ENCODE assay signal across 8 mouse cellular contexts in the genomic region with DNA sequence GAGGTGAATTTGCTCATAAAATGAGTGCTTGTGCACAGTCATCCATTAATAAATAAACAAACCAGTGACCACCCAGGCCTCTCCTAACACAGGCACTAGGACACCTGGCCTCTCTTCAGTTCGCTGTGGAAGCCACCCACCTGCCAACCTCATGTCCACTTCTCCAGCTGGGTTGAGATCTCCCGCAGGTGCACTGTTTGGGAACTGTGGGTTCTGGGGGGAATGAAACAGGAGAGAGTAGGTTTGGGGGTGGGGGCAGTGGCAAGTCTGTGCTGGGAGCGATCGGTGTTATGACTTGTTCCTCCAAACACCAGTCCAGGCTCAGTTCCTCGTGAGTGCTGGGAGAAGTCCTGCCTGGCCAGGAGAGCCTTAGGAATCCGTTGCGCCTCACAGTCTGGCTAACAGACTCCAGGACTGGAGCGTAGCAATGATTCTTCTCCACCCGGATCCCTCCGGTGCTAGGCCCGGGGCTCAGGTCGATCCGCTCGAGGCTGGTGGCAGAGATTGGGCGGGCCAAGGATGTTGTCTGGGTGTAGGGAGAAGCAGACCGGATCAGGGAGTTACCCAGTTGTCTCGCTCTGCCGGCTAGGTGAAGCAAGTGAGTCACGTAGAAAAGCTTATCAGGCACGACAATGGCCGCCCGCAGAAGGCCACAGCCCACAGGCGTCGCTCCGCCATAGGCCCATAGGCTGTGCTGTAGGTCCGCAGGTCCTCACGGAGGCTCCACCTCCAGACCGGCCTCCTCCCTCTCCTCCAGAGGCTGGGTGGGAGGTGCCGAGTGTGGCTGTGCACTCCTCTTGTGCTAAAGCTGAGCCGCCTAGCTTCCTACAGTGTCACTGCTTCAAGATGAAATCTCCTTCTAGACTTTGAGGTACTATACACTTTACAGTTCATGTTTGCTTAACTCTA. TPM values are rescaled to one million over a fixed set of nuclear protein-coding genes. Genes with fewer than 3 reads are reported as not detected.
DNase-seq lines count a peak whose midpoint lies in the region; ATAC-seq and TF ChIP-seq lines count a peak whose summit lies in the region.

Gene Fam3a (minus strand): TSS at position 738 of the 909 bp plus-strand sequence.
Gene Ikbkg (plus strand): TSS at position 756 of the 909 bp plus-strand sequence.

- peak in 1 of 3 experiments; percentile 20; a peak in 1 of 6 replicates for TF ChIP-seq CTCF in MEL (IDR thresholded peaks at IDR 0.05 in 2 of 3, conservative IDR thresholded peaks at IDR 0.05 in 1 of 3; ENCODE audit: control insufficient read depth in 1 of 3, insufficient read depth in 1 of 3, low read depth in 2 of 3, low read length in 3 of 3, poor library complexity in 1 of 3, severe bottlenecking in 1 of 3)
- TF ChIP-seq CTCF in cerebellum, adult 2 months (IDR thresholded peaks at IDR 0.05; ENCODE audit: borderline replicate concordance, insufficient read depth, low read depth, low read length): peak; percentile 47; the same call in 1 of the 2 replicates
- peak; percentile 67 for TF ChIP-seq CTCF in forebrain, postnatal 0 days (IDR thresholded peaks at IDR 0.05; ENCODE audit: low read depth)
- peak; percentile 72 for TF ChIP-seq CTCF in lung, postnatal 0 days (IDR thresholded peaks at IDR 0.05)

- 7% methylated on average over 30 of the region's 30 CpGs for WGBS in cerebellum, adult 2 months
- 27% methylated on average over 30 of the region's 30 CpGs for WGBS in forebrain, postnatal 0 days
- WGBS in lung, postnatal 0 days: 17% methylated on average over 29 of the region's 30 CpGs

- H3K4me1 ChIP-seq in MEL (ENCODE audit: control insufficient read depth in 1 of 2, insufficient read depth in 2 of 2, low read length in 2 of 2): peaks cover 0 to 6% of the 10 kb centered on the region in 2 experiments; a peak in 1 of 4 replicates
- H3K4me1 ChIP-seq in cerebellum, adult 2 months (ENCODE audit: control insufficient read depth, insufficient read depth, low read length): 0 out of 2 replicates have a peak, but pooled peaks cover 3% of the 10 kb centered on the region
- 0 out of 2 replicates have a peak, but pooled peaks cover 4% of the 10 kb centered on the region for H3K4me1 ChIP-seq in forebrain, postnatal 0 days (ENCODE audit: insufficient read depth)
- H3K4me1 ChIP-seq in lung, postnatal 0 days (ENCODE audit: insufficient read depth, low read depth, low read length): 0 out of 2 replicates have a peak, but pooled peaks cover 3% of the 10 kb centered on the region

- peak; percentile 100 for ATAC-seq in forebrain, postnatal 0 days
- peak; percentile 100 for ATAC-seq in lung, postnatal 0 days

- no peak for TF ChIP-seq EP300 in MEL (IDR thresholded peaks at IDR 0.05; ENCODE audit: low read depth in 1 of 2, low read length in 2 of 2)
- no peak for TF ChIP-seq EP300 in lung, postnatal 0 days (IDR thresholded peaks at IDR 0.05)

- no peaks in the 10 kb centered on the region; the same call in 1 of the 2 replicates for H3K79me2 ChIP-seq in MEL (ENCODE audit: control insufficient read depth, insufficient read depth, low read length, poor library complexity)

- no peaks in the 10 kb centered on the region for H3K9me3 ChIP-seq in MEL (replicated peaks; ENCODE audit: insufficient read depth, low read length)
- no peaks in the 10 kb centered on the region for H3K9me3 ChIP-seq in forebrain, postnatal 0 days (ENCODE audit: low read length)
- no peaks in the 10 kb centered on the region for H3K9me3 ChIP-seq in lung, postnatal 0 days (ENCODE audit: low read length)

- peak; percentile 0; the same call in 1 of the 2 replicates for TF ChIP-seq RAD21 in MEL (IDR thresholded peaks at IDR 0.05; ENCODE audit: low read depth, low read length)

- H3K27ac ChIP-seq in MEL (ENCODE audit: control insufficient read depth, low read depth, low read length): peak within 1 kb of the TSS; percentile 83
- peak within 1 kb of the TSS; percentile 88 for H3K27ac ChIP-seq in cerebellum, adult 2 months (ENCODE audit: insufficient read depth, low read length)
- peak within 1 kb of the TSS; percentile 90 for H3K27ac ChIP-seq in forebrain, postnatal 0 days (ENCODE audit: low read depth, low read length)
- H3K27ac ChIP-seq in lung, postnatal 0 days (ENCODE audit: low read length): peak within 1 kb of the TSS; percentile 93

- no peaks in the 10 kb centered on the region for H3K27me3 ChIP-seq in MEL (ENCODE audit: control insufficient read depth in 1 of 2, insufficient read depth in 2 of 2, low read length in 2 of 2)
- H3K27me3 ChIP-seq in cerebellum, adult 2 months (ENCODE audit: control insufficient read depth, insufficient read depth, low read length): no peaks in the 10 kb centered on the region
- H3K27me3 ChIP-seq in forebrain, postnatal 0 days (ENCODE audit: insufficient read depth, low read length): no peaks in the 10 kb centered on the region
- no peaks in the 10 kb centered on the region for H3K27me3 ChIP-seq in lung, postnatal 0 days (replicated peaks; ENCODE audit: insufficient read depth, low read length)

- peak; percentile 94 for DNase-seq in MEL (ENCODE audit: low read depth, low spot score)
- peak; percentile 81 to 88 for DNase-seq in cerebellum, adult 2 months
- DNase-seq in forebrain, postnatal 0 days: peak; percentile 84
- peak; percentile 83 for DNase-seq in heart, postnatal 4 days
- DNase-seq in layer of hippocampus, adult 9-11 months: peak; percentile 89
- peak; percentile 96 for DNase-seq in lung, postnatal 0 days (ENCODE audit: low spot score)
- DNase-seq in ovary, postnatal 14 days (ENCODE audit: low spot score): peak; percentile 55
- peak; percentile 87 for DNase-seq in thymus, postnatal 14 days

- H3K36me3 ChIP-seq in MEL (ENCODE audit: control insufficient read depth in 1 of 2, insufficient read depth in 2 of 2, low read length in 2 of 2): peaks cover 0 to 10% of the 10 kb centered on the region in 2 experiments; a peak in 2 of 4 replicates
- H3K36me3 ChIP-seq in forebrain, postnatal 0 days (ENCODE audit: insufficient read depth): no peaks in the 10 kb centered on the region
- H3K36me3 ChIP-seq in lung, postnatal 0 days (ENCODE audit: insufficient read depth, low read length): no peaks in the 10 kb centered on the region

- peak within 1 kb of the TSS; percentile 80 to 85 for H3K4me3 ChIP-seq in MEL (ENCODE audit: control insufficient read depth in 1 of 2, insufficient read depth in 1 of 2, low read depth in 2 of 2, low read length in 2 of 2)
- peak within 1 kb of the TSS; percentile 90 for H3K4me3 ChIP-seq in cerebellum, adult 2 months (replicated peaks; ENCODE audit: insufficient read depth, low read depth, low read length)
- peak within 1 kb of the TSS; percentile 48 for H3K4me3 ChIP-seq in forebrain, postnatal 0 days (ENCODE audit: low read depth, low read length)
- H3K4me3 ChIP-seq in lung, postnatal 0 days (ENCODE audit: low read depth, low read length): peak within 1 kb of the TSS; percentile 46

- H3K9ac ChIP-seq in MEL (ENCODE audit: control insufficient read depth, low read depth, low read length, poor library complexity, severe bottlenecking): peak within 1 kb of the TSS; percentile 79
- H3K9ac ChIP-seq in forebrain, postnatal 0 days: peak within 1 kb of the TSS; percentile 75
- peak within 1 kb of the TSS; percentile 66 for H3K9ac ChIP-seq in lung, postnatal 0 days (replicated peaks; ENCODE audit: low read depth)

- TF ChIP-seq POLR2A in MEL (IDR thresholded peaks at IDR 0.05; ENCODE audit: control insufficient read depth in 1 of 2, insufficient read depth in 1 of 2, low read depth in 1 of 2, low read length in 2 of 2, poor library complexity in 1 of 2): peak; percentile 44 to 80; a peak in 3 of 4 replicates
- TF ChIP-seq POLR2A in cerebellum, adult 2 months (IDR thresholded peaks at IDR 0.05; ENCODE audit: borderline replicate concordance, insufficient read depth, low read length): peak; percentile 64

- H3K4me2 ChIP-seq in forebrain, postnatal 0 days (ENCODE audit: low read depth): peak within 1 kb of the TSS; percentile 57
- H3K4me2 ChIP-seq in lung, postnatal 0 days (replicated peaks; ENCODE audit: low read depth, low read length): peak within 1 kb of the TSS; percentile 55

TF ChIP-seq in MEL, 35 proteins besides CTCF, POLR2A, EP300 and RAD21 (continues in another document):
- no peak for TF ChIP-seq MAZ (IDR thresholded peaks at IDR 0.05; ENCODE audit: low read depth, low read length)
- peak; percentile 42; the same call in 1 of the 2 replicates for TF ChIP-seq JUND (IDR thresholded peaks at IDR 0.05; ENCODE audit: low read depth, low read length)
- no peak for TF ChIP-seq MAFK (IDR thresholded peaks at IDR 0.05; ENCODE audit: borderline replicate concordance, low read depth, low read length)
- no peak for TF ChIP-seq NRF1 (IDR thresholded peaks at IDR 0.05; ENCODE audit: insufficient read depth, low read depth, low read length, poor library complexity, severe bottlenecking)
- 0 out of 2 replicates have a peak, but pooled peaks have one; percentile 33 for TF ChIP-seq GATA1 (IDR thresholded peaks at IDR 0.05; ENCODE audit: low read depth, low read length)
- no peak for TF ChIP-seq USF2 (IDR thresholded peaks at IDR 0.05; ENCODE audit: borderline replicate concordance in 1 of 2, insufficient read depth in 1 of 2, low read depth in 1 of 2, low read length in 2 of 2)
- peak; percentile 35; the same call in 1 of the 2 replicates for TF ChIP-seq MXI1 (IDR thresholded peaks at IDR 0.05; ENCODE audit: low read depth, low read length)
- TF ChIP-seq SMC3 (IDR thresholded peaks at IDR 0.05; ENCODE audit: low read depth, low read length): no peak
- peak; percentile 73 for TF ChIP-seq HCFC1 (IDR thresholded peaks at IDR 0.05; ENCODE audit: low read depth, low read length)
- no peak for TF ChIP-seq E2F4 (IDR thresholded peaks at IDR 0.05; ENCODE audit: borderline replicate concordance, low read depth, low read length)

RNA-seq across cellular contexts. Expression of gene Fam3a, which starts in this region (rescaled TPM):
- 4.8 and 6.4 TPM in 2 replicates for total RNA-seq in MEL (2012; rRNA removed)
- polyA plus RNA-seq in MEL (2012; ENCODE audit: insufficient read depth in 1 of 2, insufficient read length in 2 of 2, low read depth in 1 of 2, low replicate concordance in 2 of 2, missing spikeins in 1 of 2): 10 to 100 TPM in 1 of 2 experiments, not detected in 1; 14.6 TPM
- 31.8 and 36.0 TPM in 2 replicates for polyA plus RNA-seq in cerebellum, adult 2 months (2012; rRNA removed)
- 24.5 and 33.6 TPM in 2 replicates for total RNA-seq in forebrain, postnatal 0 days (2014; rRNA removed)
- polyA plus RNA-seq in forebrain, postnatal 0 days (2015; fragmentation: Nextera tagmentation; extraction: Ambion mirVana): 28.9 and 31.6 TPM in 2 replicates
- 10 to 100 TPM; 16.6 to 24.0 TPM for total RNA-seq in heart, postnatal 4 days (2021)
- polyA plus RNA-seq in lung, postnatal 0 days (2015; fragmentation: Nextera tagmentation; extraction: Ambion mirVana): 36.9 and 42.9 TPM in 2 replicates

RNA-seq across cellular contexts. Expression of gene Ikbkg, which starts in this region (rescaled TPM):
- total RNA-seq in MEL (2012; rRNA removed): 26.6 and 29.1 TPM in 2 replicates
- 10 to 100 TPM in 1 of 2 experiments, not detected in 1; 21.7 TPM for polyA plus RNA-seq in MEL (2012; ENCODE audit: insufficient read depth in 1 of 2, insufficient read length in 2 of 2, low read depth in 1 of 2, low replicate concordance in 2 of 2, missing spikeins in 1 of 2)
- polyA plus RNA-seq in cerebellum, adult 2 months (2012; rRNA removed): 22.3 TPM in 2 replicates
- 30.6 and 41.4 TPM in 2 replicates for total RNA-seq in forebrain, postnatal 0 days (2014; rRNA removed)
- 11.0 and 13.7 TPM in 2 replicates for polyA plus RNA-seq in forebrain, postnatal 0 days (2015; fragmentation: Nextera tagmentation; extraction: Ambion mirVana)
- 10 to 100 TPM; 39.7 to 40.8 TPM for total RNA-seq in heart, postnatal 4 days (2021)
- 15.1 and 16.6 TPM in 2 replicates for polyA plus RNA-seq in lung, postnatal 0 days (2015; fragmentation: Nextera tagmentation; extraction: Ambion mirVana)

Comparison
In these comparisons a context has a peak if more than half of its experiments do, and no peak if none do; other contexts are left out.
1. Peak in every context shown above with its lines: DNase-seq, ATAC-seq, H3K4me3 ChIP-seq and H3K27ac ChIP-seq.